Mouse (Mus musculus): Measurements from ENCODE around the gene 1110004F10Rik. TPM values are rescaled to one million over a fixed set of nuclear protein-coding genes. Genes with fewer than 3 reads are reported as not detected.
A peak's percentile ranks its signal among the peaks of the same experiment; 100 is the strongest.

The 1110004F10Rik gene
- polyA plus RNA-seq, 1 experiment from 2014 or later: 358 TPM

DNA sequence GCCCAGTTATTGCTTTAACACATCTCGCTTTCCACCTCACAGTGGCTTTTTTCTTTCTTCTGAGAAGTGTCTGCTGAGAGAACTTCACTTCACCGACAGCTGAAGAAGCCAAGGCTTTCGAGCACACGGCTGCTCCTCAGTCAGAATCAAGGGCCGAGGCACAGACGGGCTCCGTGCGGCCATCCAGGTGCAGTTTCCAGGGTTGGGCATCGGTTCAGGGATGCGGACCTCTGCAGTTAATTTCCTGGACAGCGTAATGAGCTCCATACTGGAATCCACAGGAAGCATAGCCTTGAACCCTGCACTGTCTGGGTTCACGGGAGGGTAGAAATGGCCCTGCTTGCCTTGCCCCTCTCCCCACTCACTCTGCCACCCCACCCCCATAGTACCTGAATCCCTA, 84.9 kb downstream of the 1110004F10Rik start:
- Histone ChIP-seq H3K9me3 (ENCODE audit: control insufficient read depth, low read length) (no peaks in the 10 kb centered on the region), H3K27me3 (ENCODE audit: control insufficient read depth, insufficient read depth, low read length) (no peaks in the 10 kb centered on the region), H3K4me1 (replicated peaks; ENCODE audit: control insufficient read depth, insufficient read depth, low read length) (peaks cover 2% of the 10 kb centered on the region; the same call in 1 of the 2 replicates), H3K27ac (ENCODE audit: low read depth, low read length) (no peak overlapping the region), H3K4me3 (ENCODE audit: low read depth, low read length) (no peak overlapping the region), H3K36me3 (ENCODE audit: control insufficient read depth, insufficient read depth, low read length) (no peaks in the 10 kb centered on the region), H3K4me2 (replicated peaks; ENCODE audit: low read depth, low read length) (no peak overlapping the region), H3K9ac (ENCODE audit: low read depth, low read length) (no peak overlapping the region)
- no peak for DNase-seq (ENCODE audit: low spot score)
- no peak for ATAC-seq (ENCODE audit: low FRiP score)
- 83% methylated on average over 12 of the region's 12 CpGs for WGBS

DNA sequence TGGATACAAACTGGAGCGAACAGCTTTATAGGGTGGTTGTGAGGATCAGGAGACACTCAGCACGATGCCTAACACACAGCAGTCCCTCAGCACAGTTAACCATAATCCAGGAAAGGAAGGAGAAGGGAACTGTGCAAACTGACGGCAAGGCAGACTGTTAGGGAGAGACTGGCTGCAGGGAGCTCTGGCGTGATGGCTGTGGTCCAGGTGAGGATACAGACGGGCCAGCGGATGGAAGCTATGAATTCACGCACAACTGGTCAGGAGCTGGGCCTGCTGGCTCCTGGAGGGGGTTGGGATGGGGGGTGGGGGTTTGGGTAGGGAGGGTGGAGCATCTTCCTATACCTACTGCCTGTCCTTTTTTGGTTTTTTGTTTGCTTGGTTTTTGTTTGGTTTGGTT, 86.5 kb downstream of the 1110004F10Rik start:
- DNase-seq (ENCODE audit: low spot score): no peak
- ATAC-seq (ENCODE audit: low FRiP score): no peak
- WGBS: 84% methylated on average over 7 of the region's 7 CpGs

DNA sequence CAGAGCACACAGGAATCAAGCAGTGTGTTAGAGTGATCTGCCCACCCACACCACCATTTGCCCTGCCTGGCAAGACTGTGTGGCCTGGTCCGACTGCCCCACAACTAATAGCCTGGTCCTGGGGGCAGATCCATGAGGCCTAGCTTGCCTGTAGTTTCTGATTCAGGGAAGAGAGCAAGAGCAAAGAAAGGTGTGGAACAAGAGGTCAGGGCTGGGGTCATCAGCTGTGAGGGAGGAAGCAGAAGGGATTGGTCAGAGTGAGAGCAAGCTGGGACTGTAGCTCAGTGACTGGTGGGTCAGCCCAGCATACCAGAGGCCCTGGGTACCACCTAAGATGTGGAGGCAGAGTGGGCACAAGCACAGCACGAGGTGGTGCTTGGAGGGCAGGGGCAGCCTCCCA, 87.9 kb downstream of the 1110004F10Rik start:
- Histone ChIP-seq H3K36me3 (ENCODE audit: control insufficient read depth, insufficient read depth, low read length) (no peaks in the 10 kb centered on the region), H3K27ac (ENCODE audit: low read depth, low read length) (no peak overlapping the region), H3K4me3 (ENCODE audit: low read depth, low read length) (no peak overlapping the region), H3K9me3 (ENCODE audit: control insufficient read depth, low read length) (no peaks in the 10 kb centered on the region), H3K27me3 (ENCODE audit: control insufficient read depth, insufficient read depth, low read length) (no peaks in the 10 kb centered on the region), H3K4me2 (replicated peaks; ENCODE audit: low read depth, low read length) (no peak overlapping the region), H3K9ac (ENCODE audit: low read depth, low read length) (no peak overlapping the region), H3K4me1 (replicated peaks; ENCODE audit: control insufficient read depth, insufficient read depth, low read length) (peaks cover 2% of the 10 kb centered on the region; the same call in 1 of the 2 replicates)
- no peak for ATAC-seq (ENCODE audit: low FRiP score)
- WGBS: 68% methylated on average over 2 of the region's 2 CpGs
- DNase-seq (ENCODE audit: low spot score): no peak

More for the DNA sequence above, 86.5 kb downstream of the 1110004F10Rik start:
- Histone ChIP-seq H3K9me3 (ENCODE audit: control insufficient read depth, low read length) (no peaks in the 10 kb centered on the region), H3K4me1 (replicated peaks; ENCODE audit: control insufficient read depth, insufficient read depth, low read length) (peaks cover 2% of the 10 kb centered on the region; the same call in 1 of the 2 replicates), H3K4me3 (ENCODE audit: low read depth, low read length) (no peak overlapping the region), H3K4me2 (replicated peaks; ENCODE audit: low read depth, low read length) (no peak overlapping the region), H3K9ac (ENCODE audit: low read depth, low read length) (no peak overlapping the region), H3K27ac (ENCODE audit: low read depth, low read length) (no peak overlapping the region), H3K36me3 (ENCODE audit: control insufficient read depth, insufficient read depth, low read length) (no peaks in the 10 kb centered on the region), H3K27me3 (ENCODE audit: control insufficient read depth, insufficient read depth, low read length) (no peaks in the 10 kb centered on the region)

DNA sequence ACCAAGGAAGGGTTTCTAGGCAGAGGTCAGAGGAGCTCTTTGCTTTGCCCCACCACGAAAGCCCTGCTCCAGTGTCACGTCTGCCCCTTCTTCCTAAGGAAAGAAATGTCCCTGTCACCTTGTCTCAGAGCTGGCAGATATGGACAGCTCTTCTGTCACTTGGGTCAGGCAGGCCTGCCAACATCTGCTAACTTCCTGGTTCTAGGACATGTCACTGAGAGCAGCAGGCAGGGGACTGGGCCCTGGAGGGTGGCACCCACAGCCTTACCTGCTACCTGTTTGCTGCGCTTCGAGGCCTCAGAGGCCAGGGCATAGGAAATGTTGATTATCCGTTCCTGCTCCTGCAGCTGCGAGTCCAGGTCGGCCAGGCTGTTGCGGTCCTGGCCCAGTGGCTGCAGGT, 89.1 kb downstream of the 1110004F10Rik start:
- H3K9ac ChIP-seq (ENCODE audit: low read depth, low read length): no peak overlapping the region
- no peak overlapping the region for H3K4me2 ChIP-seq (replicated peaks; ENCODE audit: low read depth, low read length)
- H3K27me3 ChIP-seq (ENCODE audit: control insufficient read depth, insufficient read depth, low read length): no peaks in the 10 kb centered on the region
- no peaks in the 10 kb centered on the region for H3K36me3 ChIP-seq (ENCODE audit: control insufficient read depth, insufficient read depth, low read length)
- H3K4me1 ChIP-seq (replicated peaks; ENCODE audit: control insufficient read depth, insufficient read depth, low read length): no peaks in the 10 kb centered on the region
- WGBS: 90% methylated on average over 8 of the region's 8 CpGs
- H3K4me3 ChIP-seq (ENCODE audit: low read depth, low read length): no peak overlapping the region
- no peaks in the 10 kb centered on the region for H3K9me3 ChIP-seq (ENCODE audit: control insufficient read depth, low read length)
- ATAC-seq (ENCODE audit: low FRiP score): no peak
- DNase-seq (ENCODE audit: low spot score): no peak
- no peak overlapping the region for H3K27ac ChIP-seq (ENCODE audit: low read depth, low read length)

DNA sequence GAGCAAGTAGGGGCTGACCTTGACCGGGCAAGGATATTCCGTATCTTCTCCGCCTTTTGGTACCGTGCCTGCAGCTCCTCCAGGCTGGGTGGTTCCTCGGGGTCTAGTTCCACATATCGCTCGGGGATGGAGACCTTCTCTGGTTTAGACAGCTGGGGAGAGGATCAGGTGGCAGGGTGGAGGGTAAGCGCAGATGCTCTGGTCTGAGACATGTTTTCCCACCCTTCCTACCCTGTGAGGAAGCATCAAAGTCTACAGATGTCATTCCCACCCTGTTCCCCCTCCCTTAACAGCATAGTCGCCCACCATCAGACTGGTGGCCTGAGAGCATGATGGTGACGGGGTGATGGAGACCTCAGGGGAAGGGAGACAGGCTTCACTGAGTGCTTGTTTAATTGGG, 90.2 kb downstream of the 1110004F10Rik start:
- Histone ChIP-seq H3K4me2 (replicated peaks; ENCODE audit: low read depth, low read length) (no peak overlapping the region), H3K36me3 (ENCODE audit: control insufficient read depth, insufficient read depth, low read length) (no peaks in the 10 kb centered on the region), H3K4me3 (ENCODE audit: low read depth, low read length) (no peak overlapping the region), H3K27ac (ENCODE audit: low read depth, low read length) (no peak overlapping the region), H3K27me3 (ENCODE audit: control insufficient read depth, insufficient read depth, low read length) (no peaks in the 10 kb centered on the region), H3K9ac (ENCODE audit: low read depth, low read length) (no peak overlapping the region), H3K9me3 (ENCODE audit: control insufficient read depth, low read length) (no peaks in the 10 kb centered on the region), H3K4me1 (replicated peaks; ENCODE audit: control insufficient read depth, insufficient read depth, low read length) (no peaks in the 10 kb centered on the region)
- WGBS: 83% methylated on average over 10 of the region's 10 CpGs
- ATAC-seq (ENCODE audit: low FRiP score) (no peak), DNase-seq (ENCODE audit: low spot score) (no peak)

DNA sequence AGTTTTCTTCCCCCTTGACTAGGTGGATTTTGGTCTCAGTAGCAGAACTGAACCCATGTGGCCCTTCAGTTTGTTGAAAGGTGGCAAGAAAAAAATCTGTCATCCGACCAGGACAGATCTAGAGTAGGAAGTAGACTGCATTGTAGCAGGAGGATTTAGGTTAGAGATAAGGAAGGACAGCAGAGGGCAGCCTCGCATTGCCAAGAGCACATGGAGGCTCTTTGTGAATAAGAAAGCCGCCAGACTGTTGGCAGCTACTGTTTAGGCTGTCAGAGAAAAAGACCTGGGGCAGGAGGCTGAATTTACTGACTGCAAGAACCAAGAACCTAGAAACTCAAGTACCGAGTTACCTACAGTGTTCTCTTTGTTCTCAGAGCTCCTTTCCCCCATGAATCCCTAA, 92.2 kb downstream of the 1110004F10Rik start:
- Histone ChIP-seq H3K9ac (ENCODE audit: low read depth, low read length) (no peak overlapping the region), H3K9me3 (ENCODE audit: control insufficient read depth, low read length) (no peaks in the 10 kb centered on the region), H3K27me3 (ENCODE audit: control insufficient read depth, insufficient read depth, low read length) (no peaks in the 10 kb centered on the region), H3K27ac (ENCODE audit: low read depth, low read length) (no peak overlapping the region), H3K4me2 (replicated peaks; ENCODE audit: low read depth, low read length) (no peak overlapping the region), H3K36me3 (ENCODE audit: control insufficient read depth, insufficient read depth, low read length) (no peaks in the 10 kb centered on the region), H3K4me3 (ENCODE audit: low read depth, low read length) (no peak overlapping the region), H3K4me1 (replicated peaks; ENCODE audit: control insufficient read depth, insufficient read depth, low read length) (no peaks in the 10 kb centered on the region)
- ATAC-seq (ENCODE audit: low FRiP score) (no peak), DNase-seq (ENCODE audit: low spot score) (peak; percentile 35)
- 33% methylated on average over 4 of the region's 4 CpGs for WGBS

DNA sequence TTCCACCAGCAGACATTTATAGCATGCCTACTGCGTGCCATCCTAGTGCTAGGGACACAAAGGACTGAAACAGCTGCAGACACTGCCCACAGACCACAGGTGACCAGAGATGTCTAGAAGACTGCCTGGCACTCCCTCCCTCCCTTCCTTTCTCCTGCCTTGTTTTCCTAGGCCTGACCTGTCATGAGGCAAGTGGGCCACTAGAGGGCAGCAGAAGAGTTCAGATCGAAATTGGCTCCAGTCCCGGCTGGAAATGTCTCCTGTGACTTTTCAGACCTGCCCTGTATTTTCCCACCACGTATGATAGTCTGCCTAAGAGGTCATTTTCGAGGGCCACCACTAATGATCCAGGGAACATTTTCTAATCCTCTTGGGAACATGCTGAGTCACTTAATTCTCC, 92.9 kb downstream of the 1110004F10Rik start:
- peak; percentile 61; the same call in 1 of the 2 replicates for ATAC-seq (ENCODE audit: low FRiP score)
- Histone ChIP-seq H3K36me3 (ENCODE audit: control insufficient read depth, insufficient read depth, low read length) (no peaks in the 10 kb centered on the region), H3K4me2 (replicated peaks; ENCODE audit: low read depth, low read length) (no peak overlapping the region), H3K27ac (ENCODE audit: low read depth, low read length) (no peak overlapping the region), H3K9ac (ENCODE audit: low read depth, low read length) (no peak overlapping the region), H3K4me3 (ENCODE audit: low read depth, low read length) (no peak overlapping the region), H3K9me3 (ENCODE audit: control insufficient read depth, low read length) (no peaks in the 10 kb centered on the region), H3K27me3 (ENCODE audit: control insufficient read depth, insufficient read depth, low read length) (no peaks in the 10 kb centered on the region), H3K4me1 (replicated peaks; ENCODE audit: control insufficient read depth, insufficient read depth, low read length) (no peaks in the 10 kb centered on the region)
- WGBS: 3% methylated on average over 5 of the region's 5 CpGs
- DNase-seq (ENCODE audit: low spot score): peak; percentile 90

DNA sequence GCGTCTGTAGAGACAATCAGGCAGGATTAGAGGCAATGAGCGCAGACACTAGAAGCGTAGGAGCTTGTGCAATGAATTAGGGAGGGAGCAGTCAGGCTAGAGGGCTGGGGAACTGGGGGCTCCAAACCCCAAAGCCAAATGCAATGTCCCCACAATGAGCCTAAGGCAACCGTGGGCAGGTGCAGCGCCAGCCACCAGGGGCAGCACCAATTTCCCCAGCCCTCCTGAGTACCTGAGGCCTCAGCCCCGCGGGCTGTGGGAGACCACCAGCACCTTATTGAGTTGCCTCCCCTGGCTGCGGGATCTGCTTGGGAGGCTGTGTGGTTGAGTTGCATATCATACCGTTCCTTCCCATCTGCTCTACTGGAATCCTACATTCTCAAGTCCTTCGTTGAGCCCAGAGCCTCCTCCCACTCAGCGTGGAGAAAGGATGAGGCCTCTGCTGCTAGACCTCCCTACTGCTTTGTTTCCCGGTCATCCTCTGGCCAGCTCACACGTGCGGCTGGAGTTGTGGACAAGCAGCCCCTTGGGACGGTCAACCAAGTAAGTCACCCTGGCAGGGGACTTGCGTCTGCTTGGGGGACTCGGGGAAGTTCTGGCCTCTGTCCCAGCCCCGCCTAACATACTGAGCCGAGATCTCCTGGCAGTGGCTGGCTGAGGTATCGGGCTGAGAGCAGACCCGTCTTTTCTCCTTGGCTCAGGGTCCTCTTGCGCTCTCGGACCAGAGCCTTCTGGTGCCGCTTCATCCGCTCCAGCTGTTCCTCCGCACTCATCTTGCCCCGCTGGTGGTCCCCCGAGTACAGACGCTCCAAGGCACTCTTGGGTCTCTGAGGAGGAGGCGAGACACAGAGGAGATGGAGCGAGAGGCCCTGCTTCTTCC, 95.5 kb downstream of the 1110004F10Rik start:
- no peak for ATAC-seq (ENCODE audit: low FRiP score)
- H3K9me3 ChIP-seq (ENCODE audit: control insufficient read depth, low read length): no peaks in the 10 kb centered on the region
- H3K27me3 ChIP-seq (ENCODE audit: control insufficient read depth, insufficient read depth, low read length): no peaks in the 10 kb centered on the region
- H3K9ac ChIP-seq (ENCODE audit: low read depth, low read length): no peak overlapping the region
- no peak overlapping the region for H3K4me2 ChIP-seq (replicated peaks; ENCODE audit: low read depth, low read length)
- no peaks in the 10 kb centered on the region for H3K4me1 ChIP-seq (replicated peaks; ENCODE audit: control insufficient read depth, insufficient read depth, low read length)
- WGBS: 81% methylated on average over 31 of the region's 31 CpGs
- H3K27ac ChIP-seq (ENCODE audit: low read depth, low read length): no peak overlapping the region
- no peak overlapping the region for H3K4me3 ChIP-seq (ENCODE audit: low read depth, low read length)
- DNase-seq (ENCODE audit: low spot score): no peak
- no peaks in the 10 kb centered on the region for H3K36me3 ChIP-seq (ENCODE audit: control insufficient read depth, insufficient read depth, low read length)

DNA sequence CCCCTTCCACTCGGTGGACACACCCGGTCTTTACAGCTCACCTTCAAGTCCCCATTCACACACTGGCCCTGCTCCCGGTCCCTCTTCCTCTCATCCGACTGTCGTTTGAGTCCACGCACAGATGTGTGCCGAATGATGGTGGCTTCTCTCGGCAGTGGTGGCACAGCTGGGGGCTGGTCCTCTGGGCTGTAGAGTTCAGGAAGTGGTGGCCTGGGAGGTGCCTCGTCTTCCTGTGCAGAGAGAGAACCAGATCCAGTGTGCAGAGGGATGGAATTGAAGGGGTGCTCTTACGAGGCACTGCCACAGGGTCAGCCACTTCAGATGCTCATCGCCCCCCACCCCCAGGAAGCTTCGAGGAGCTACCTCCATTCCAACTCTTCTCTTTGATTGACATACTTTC, 98.0 kb downstream of the 1110004F10Rik start:
- Histone ChIP-seq H3K9me3 (ENCODE audit: control insufficient read depth, low read length) (no peaks in the 10 kb centered on the region), H3K27me3 (ENCODE audit: control insufficient read depth, insufficient read depth, low read length) (no peaks in the 10 kb centered on the region), H3K9ac (ENCODE audit: low read depth, low read length) (no peak overlapping the region), H3K27ac (ENCODE audit: low read depth, low read length) (no peak overlapping the region), H3K4me3 (ENCODE audit: low read depth, low read length) (no peak overlapping the region), H3K4me1 (replicated peaks; ENCODE audit: control insufficient read depth, insufficient read depth, low read length) (no peaks in the 10 kb centered on the region), H3K36me3 (ENCODE audit: control insufficient read depth, insufficient read depth, low read length) (no peaks in the 10 kb centered on the region), H3K4me2 (replicated peaks; ENCODE audit: low read depth, low read length) (no peak overlapping the region)
- DNase-seq (ENCODE audit: low spot score) (no peak), ATAC-seq (ENCODE audit: low FRiP score) (no peak)
- WGBS: 88% methylated on average over 12 of the region's 12 CpGs

Data from hindbrain, embryonic 11.5 days (tissue).